Mouse (Mus musculus): Measurements from ENCODE around the gene Tmem109.

The Tmem109 gene

GRCm38 (mm10) chr19:10839010-10839892 is 42.5 kb downstream of the Tmem109 start, which contains the start of gene Slc15a3:
Gene Slc15a3 (plus strand): TSS chr19:10839727.
- no peak for DNase-seq

GRCm38 (mm10) chr19:10835671-10836070 is 46.1 kb downstream of the Tmem109 start:
- no peak for DNase-seq

- DNase-seq: no peak
Measured at GRCm38 (mm10) chr19:10833611-10834010, 48.2 kb downstream of the Tmem109 start.

- no peak for DNase-seq
Measured at GRCm38 (mm10) chr19:10832030-10832429, 49.8 kb downstream of the Tmem109 start.

GRCm38 (mm10) chr19:10831424-10831823 is 50.4 kb downstream of the Tmem109 start:
- no peak for DNase-seq

- no peak for DNase-seq
Measured at GRCm38 (mm10) chr19:10829436-10830175, 52.2 kb downstream of the Tmem109 start, which contains the start of gene Cd6. Gene Cd6 (minus strand): TSS chr19:10830058.

DNA sequence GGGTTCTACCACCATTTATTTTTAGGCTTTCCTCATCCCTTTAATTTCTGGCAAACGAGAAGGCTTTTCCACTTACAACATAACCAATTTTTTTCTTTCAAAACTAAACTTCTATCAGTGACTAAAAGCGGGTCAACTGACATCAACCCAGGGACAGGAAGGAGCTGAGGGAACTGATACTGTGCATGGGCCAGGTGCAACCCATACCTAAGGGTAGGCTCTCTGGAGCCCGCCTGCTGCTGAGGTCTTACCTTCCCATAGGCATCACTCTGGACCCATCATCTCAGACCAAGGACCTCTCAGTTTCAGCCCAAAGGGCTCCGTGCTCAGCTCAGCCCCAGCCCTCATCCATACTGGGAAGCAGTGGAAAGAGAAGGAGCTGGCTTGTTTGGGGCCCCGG is 53.5 kb downstream of the Tmem109 start:
- DNase-seq: no peak

- DNase-seq: no peak
Measured at GRCm38 (mm10) chr19:10824061-10824460, 57.7 kb downstream of the Tmem109 start.

DNA sequence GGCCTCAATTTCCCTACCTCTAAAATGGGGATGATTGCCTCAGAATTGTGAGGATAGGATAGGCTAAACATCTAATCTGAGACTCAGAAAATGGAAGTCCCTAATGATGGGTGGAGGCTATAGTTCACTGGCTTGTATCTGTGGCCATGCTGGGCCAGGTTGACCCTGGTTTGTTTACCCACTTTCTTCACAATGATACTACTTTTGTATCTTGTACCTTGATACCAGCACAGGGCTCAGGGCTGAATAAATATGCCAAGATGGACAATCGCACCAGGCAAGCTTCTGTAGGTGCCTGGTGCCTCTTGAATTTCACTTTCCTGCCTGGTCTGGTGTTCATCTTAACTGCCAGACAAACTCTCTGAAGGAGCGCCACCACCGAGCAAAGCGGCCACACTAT is 59.3 kb downstream of the Tmem109 start:
- DNase-seq: no peak

DNA sequence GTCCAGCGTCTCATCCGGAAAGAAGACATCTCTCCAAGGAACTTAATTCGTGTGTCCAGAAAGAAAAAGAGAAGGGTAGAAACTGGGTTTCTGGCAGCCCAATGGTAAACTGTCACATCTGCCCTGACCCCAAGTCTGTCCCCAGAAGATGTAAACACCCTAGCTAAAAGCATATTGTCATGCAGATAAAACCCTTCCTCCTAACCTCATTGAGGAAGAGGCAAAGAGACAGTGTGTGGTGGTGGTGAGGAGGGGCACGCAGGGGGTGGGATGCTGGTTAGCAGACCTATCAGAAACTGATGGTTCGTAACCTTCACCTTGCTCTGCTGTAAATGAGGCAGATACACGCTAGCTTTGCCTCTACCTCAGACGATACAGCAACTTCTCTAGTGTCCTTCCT is 60.5 kb downstream of the Tmem109 start:
- DNase-seq: no peak
